Mouse (Mus musculus) embryonic facial prominence, embryonic 13.5 days (tissue): ENCODE measurements around the gene Phlda1. TPM values are rescaled to one million over a fixed set of nuclear protein-coding genes. Genes with fewer than 3 reads are reported as not detected.

Experiments
- ATAC-seq: fragments of 200-750 bp; cut with Nextera tagmentation; 2 replicates; pipeline ENCODE4 v1.8.0; 2017; ENCODE audit warnings: low read depth; ENCODE audit not compliant: insufficient number of reproducible peaks, insufficient read depth, low FRiP score, low TSS enrichment
- H3K27ac ChIP-seq: fragments of 300-500 bp; sonication (generic); 2 replicates; pipeline ENCODE4 v1.5.1; 2015; ENCODE audit warnings: moderate library complexity, mild to moderate bottlenecking, inconsistent platforms
- H3K27me3 ChIP-seq: fragments of 300-500 bp; sonication (generic); 2 replicates; pipeline ENCODE4 v1.6.1; 2015; ENCODE audit warnings: mild to moderate bottlenecking, inconsistent platforms
- H3K36me3 ChIP-seq: fragments of 300-500 bp; sonication (generic); 2 replicates; pipeline ENCODE4 v1.6.1; 2015; ENCODE audit warnings: mild to moderate bottlenecking, inconsistent platforms
- H3K4me1 ChIP-seq: fragments of 300-500 bp; sonication (generic); 2 replicates; pipeline ENCODE4 v1.6.1; 2015; ENCODE audit warnings: inconsistent platforms
- H3K4me2 ChIP-seq: fragments of 300-500 bp; sonication (generic); 2 replicates; pipeline ENCODE4 v1.6.1; 2015; ENCODE audit warnings: moderate library complexity, mild to moderate bottlenecking, inconsistent platforms
- H3K4me3 ChIP-seq: fragments of 300-500 bp; sonication (generic); 2 replicates; pipeline ENCODE4 v1.5.1; 2015; ENCODE audit warnings: mild to moderate bottlenecking, inconsistent platforms
- H3K9ac ChIP-seq: fragments of 300-500 bp; sonication (generic); 2 replicates; pipeline ENCODE4 v1.6.1; 2015; ENCODE audit warnings: mild to moderate bottlenecking, inconsistent platforms
- H3K9me3 ChIP-seq: fragments of 300-500 bp; sonication (generic); 2 replicates; pipeline ENCODE4 v1.6.1; 2016; ENCODE audit warnings: inconsistent platforms
- WGBS: fragments of 180-500 bp; shearing (Covaris S2); methylation state at CpG from one replicate; pipeline ENCODE4 v1.1.7; 2015; ENCODE audit warnings: mixed read lengths; 5-methylcytosine and 5-hydroxymethylcytosine counted together
- polyA plus RNA-seq: library from polyadenylated mRNA; unstranded; fragments of >200 nt; fragmentation: Nextera tagmentation; extraction: Ambion mirVana; gene quantifications from 2 replicates; pipeline ENCODE4 v1.2.1, GENCODE M21; 2015

Gene Phlda1
- polyA plus RNA-seq, 1 experiment from 2014 or later: 32.0 TPM

GRCm38 (mm10) chr10:111506926-111507459, 907 bp downstream of the Phlda1 start:
- peak; percentile 11; the same call in 1 of the 2 replicates for ATAC-seq
- Histone ChIP-seq H3K9ac (peak overlapping the region; percentile 94), H3K27ac (peak overlapping the region; percentile 94), H3K9me3 (no peaks in the 10 kb centered on the region), H3K4me2 (peak overlapping the region; percentile 83), H3K27me3 (no peaks in the 10 kb centered on the region), H3K4me1 (peaks cover 36% of the 10 kb centered on the region), H3K36me3 (no peaks in the 10 kb centered on the region), H3K4me3 (peak overlapping the region; percentile 89)
- WGBS: under 1% methylated on average over 22 of the region's 23 CpGs

GRCm38 (mm10) chr10:111507460-111508211, 1.6 kb downstream of the Phlda1 start:
- WGBS: under 1% methylated on average over 37 of the region's 38 CpGs
- Histone ChIP-seq H3K4me2 (peak overlapping the region; percentile 83), H3K36me3 (no peaks in the 10 kb centered on the region), H3K4me3 (peak overlapping the region; percentile 89), H3K27ac (peak overlapping the region; percentile 94), H3K27me3 (no peaks in the 10 kb centered on the region), H3K9me3 (no peaks in the 10 kb centered on the region), H3K9ac (peak overlapping the region; percentile 94), H3K4me1 (peaks cover 35% of the 10 kb centered on the region)
- ATAC-seq: peak; percentile 40

GRCm38 (mm10) chr10:111508324-111509080, 2.4 kb downstream of the Phlda1 start:
- Histone ChIP-seq H3K4me2 (peak overlapping the region; percentile 83), H3K36me3 (no peaks in the 10 kb centered on the region), H3K27ac (no peak overlapping the region), H3K4me1 (peaks cover 32% of the 10 kb centered on the region), H3K4me3 (peak overlapping the region; percentile 89), H3K9me3 (no peaks in the 10 kb centered on the region), H3K27me3 (no peaks in the 10 kb centered on the region), H3K9ac (peak overlapping the region; percentile 94)
- whole genome bisulfite sequencing: 5% methylated on average over 7 of the region's 7 CpGs
- no peak for ATAC-seq

GRCm38 (mm10) chr10:111509103-111509784, 3.2 kb downstream of the Phlda1 start:
- Histone ChIP-seq H3K4me3 (peak overlapping the region; percentile 89), H3K27me3 (no peaks in the 10 kb centered on the region), H3K4me1 (peaks cover 32% of the 10 kb centered on the region), H3K9me3 (no peaks in the 10 kb centered on the region), H3K4me2 (peak overlapping the region; percentile 83), H3K9ac (peak overlapping the region; percentile 60), H3K27ac (no peak overlapping the region), H3K36me3 (no peaks in the 10 kb centered on the region)
- no peak for ATAC-seq
- 16% methylated on average over 8 of the region's 8 CpGs for WGBS

GRCm38 (mm10) chr10:111509981-111510380, 3.9 kb downstream of the Phlda1 start:
- peaks cover 32% of the 10 kb centered on the region for H3K4me1 ChIP-seq
- H3K36me3 ChIP-seq: no peaks in the 10 kb centered on the region
- 65% methylated on average over 7 of the region's 7 CpGs for WGBS
- H3K27me3 ChIP-seq: no peaks in the 10 kb centered on the region
- no peak overlapping the region for H3K9ac ChIP-seq
- no peak overlapping the region for H3K4me3 ChIP-seq
- peak overlapping the region; percentile 83 for H3K4me2 ChIP-seq
- no peak overlapping the region for H3K27ac ChIP-seq
- ATAC-seq: no peak
- no peaks in the 10 kb centered on the region for H3K9me3 ChIP-seq

GRCm38 (mm10) chr10:111510798-111511197, 4.7 kb downstream of the Phlda1 start:
- Histone ChIP-seq H3K36me3 (no peaks in the 10 kb centered on the region), H3K4me1 (peaks cover 30% of the 10 kb centered on the region), H3K27me3 (no peaks in the 10 kb centered on the region), H3K4me2 (no peak overlapping the region), H3K4me3 (no peak overlapping the region), H3K9me3 (no peaks in the 10 kb centered on the region), H3K27ac (no peak overlapping the region), H3K9ac (no peak overlapping the region)
- ATAC-seq: no peak
- WGBS: 34% methylated on average over 7 of the region's 7 CpGs

- H3K36me3 ChIP-seq: no peaks in the 10 kb centered on the region
- peaks cover 39% of the 10 kb centered on the region for H3K4me1 ChIP-seq
- no peak overlapping the region for H3K27ac ChIP-seq
- WGBS: 87% methylated on average over 10 of the region's 10 CpGs
- no peak overlapping the region for H3K4me3 ChIP-seq
- no peak for ATAC-seq
- no peak overlapping the region for H3K9ac ChIP-seq
- H3K9me3 ChIP-seq: no peaks in the 10 kb centered on the region
- no peaks in the 10 kb centered on the region for H3K27me3 ChIP-seq
- H3K4me2 ChIP-seq: no peak overlapping the region
These were observed 6.0 kb downstream of the Phlda1 start for GRCm38 (mm10) chr10:111512036-111512568.

- H3K9ac ChIP-seq: no peak overlapping the region
- ATAC-seq: no peak
- no peak overlapping the region for H3K4me3 ChIP-seq
- peaks cover 34% of the 10 kb centered on the region for H3K4me1 ChIP-seq
- H3K36me3 ChIP-seq: no peaks in the 10 kb centered on the region
- H3K4me2 ChIP-seq: no peak overlapping the region
- H3K9me3 ChIP-seq: no peaks in the 10 kb centered on the region
- H3K27me3 ChIP-seq: no peaks in the 10 kb centered on the region
- WGBS: 93% methylated on average over 5 of the region's 5 CpGs
- H3K27ac ChIP-seq: no peak overlapping the region
These were observed 8.3 kb downstream of the Phlda1 start for GRCm38 (mm10) chr10:111514282-111514885.

- H3K27me3 ChIP-seq: no peaks in the 10 kb centered on the region
- ATAC-seq: no peak
- WGBS: 73% methylated on average over 17 of the region's 17 CpGs
- H3K9ac ChIP-seq: no peak overlapping the region
- no peak overlapping the region; the same call in 1 of the 2 replicates for H3K4me2 ChIP-seq
- H3K4me3 ChIP-seq: no peak overlapping the region
- no peak overlapping the region for H3K27ac ChIP-seq
- no peaks in the 10 kb centered on the region for H3K36me3 ChIP-seq
- no peaks in the 10 kb centered on the region for H3K9me3 ChIP-seq
- H3K4me1 ChIP-seq: peaks cover 34% of the 10 kb centered on the region
These were observed 9.3 kb downstream of the Phlda1 start for GRCm38 (mm10) chr10:111515071-111516010.

- 38% methylated on average over 13 of the region's 13 CpGs for WGBS
- Histone ChIP-seq H3K27me3 (no peaks in the 10 kb centered on the region), H3K27ac (no peak overlapping the region), H3K9me3 (no peaks in the 10 kb centered on the region), H3K4me2 (peak overlapping the region; percentile 16; the same call in 1 of the 2 replicates), H3K4me1 (peaks cover 26% of the 10 kb centered on the region), H3K4me3 (no peak overlapping the region), H3K9ac (no peak overlapping the region), H3K36me3 (no peaks in the 10 kb centered on the region)
- ATAC-seq: no peak
These were observed 10.1 kb downstream of the Phlda1 start for GRCm38 (mm10) chr10:111516172-111516588.
